Mouse (Mus musculus): Measurements from ENCODE around the gene Pheta2. TPM values are rescaled to one million over a fixed set of nuclear protein-coding genes. Genes with fewer than 3 reads are reported as not detected.

Gene Pheta2
- total and polyA plus RNA-seq, 3 experiments = 0.08 TPM; not detected in 2

DNA sequence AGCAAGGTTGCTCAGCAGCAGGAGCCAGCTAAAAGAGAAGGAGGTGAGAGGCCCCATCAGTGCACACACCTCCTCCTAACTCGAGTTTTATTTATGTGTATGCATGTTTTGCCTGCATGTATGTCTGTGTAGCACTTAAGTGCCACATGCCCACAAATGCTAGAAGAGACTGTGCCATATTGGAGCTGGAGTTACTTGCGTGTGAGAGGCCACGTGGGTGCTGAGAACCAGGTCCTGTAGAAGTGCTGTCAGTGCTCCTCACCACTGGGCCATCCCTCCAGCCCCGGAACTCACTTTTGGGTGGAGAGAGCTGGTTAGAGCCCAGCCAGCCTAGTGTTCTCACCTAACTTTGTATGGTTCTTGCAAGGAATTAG lies 8.5 kb downstream of the Pheta2 start (continued):
- TF ChIP-seq SMC3 (IDR thresholded peaks at IDR 0.05; ENCODE audit: low read depth, low read length) = no peak
- no peak for TF ChIP-seq USF1 (IDR thresholded peaks at IDR 0.05; ENCODE audit: low read depth, low read length)

DNA sequence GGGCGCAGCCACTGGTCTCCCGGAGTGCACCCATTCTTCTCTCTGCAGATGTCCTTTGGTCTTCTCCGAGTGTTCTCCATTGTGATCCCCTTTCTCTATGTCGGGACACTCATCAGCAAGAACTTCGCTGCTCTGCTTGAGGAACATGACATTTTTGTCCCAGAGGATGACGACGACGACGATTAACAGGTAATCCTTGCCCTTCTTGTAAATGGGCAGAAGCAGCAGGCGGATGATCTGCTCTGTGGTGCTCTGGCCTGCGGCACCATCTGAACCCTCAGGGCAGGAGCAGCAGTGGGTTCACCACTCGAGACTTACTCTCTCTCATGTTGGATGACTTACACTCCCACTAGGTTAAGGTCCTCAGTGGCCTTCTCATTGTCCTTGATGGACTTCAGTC lies 9.1 kb downstream of the Pheta2 start:
- Histone ChIP-seq H3K36me3 (replicated peaks in 1 of 2; ENCODE audit: control insufficient read depth in 1 of 2, insufficient read depth in 1 of 2, low read length in 1 of 2) (peaks cover 29 to 42% of the 10 kb centered on the region in 2 experiments), H3K4me2 (ENCODE audit: insufficient read depth, low read depth, poor library complexity, severe bottlenecking) (0 out of 2 replicates have a peak overlapping the region, but pooled peaks have one; percentile 96), H3K27ac (ENCODE audit: insufficient read depth, low read depth) (no peak overlapping the region), H3K9ac (ENCODE audit: insufficient read depth, low read depth) (0 out of 2 replicates have a peak overlapping the region, but pooled peaks have one; percentile 85), H3K79me2 (replicated peaks; ENCODE audit: control insufficient read depth, extremely low read depth, insufficient read depth, poor library complexity, severe bottlenecking) (peaks cover 23% of the 10 kb centered on the region), H3K27me3 (replicated peaks) (peaks cover 8% of the 10 kb centered on the region), H3K4me1 (ENCODE audit: control insufficient read depth in 1 of 2, insufficient read depth in 2 of 2) (peaks cover 14 to 40% of the 10 kb centered on the region in 2 experiments), H3K4me3 (replicated peaks in 1 of 3; ENCODE audit: low read depth in 2 of 3, low read length in 2 of 3, poor library complexity in 1 of 3) (no peak overlapping the region), H3K9me3 (replicated peaks; ENCODE audit: low read length) (no peaks in the 10 kb centered on the region)
- in situ Hi-C loops (cut with MboI; ENCODE audit: low pct_ligation_motif_present, low pct_unique_long_range_greater_than_20kb, low sequenced_read_pairs) = no loop called here
- TF ChIP-seq RCOR1 (conservative IDR thresholded peaks at IDR 0.05; ENCODE audit: low read depth, low read length) = no peak
- no peak for TF ChIP-seq ZC3H11A (IDR thresholded peaks at IDR 0.05; ENCODE audit: low read depth, low read length)
- TF ChIP-seq SMC3 (IDR thresholded peaks at IDR 0.05; ENCODE audit: low read depth, low read length) = no peak
- DNase-seq (ENCODE audit: extremely low read depth) = no peak
- dilution Hi-C loops (cut with MboI; ENCODE audit: extremely low pct_ligation_motif_present, extremely low pct_unique_long_range_greater_than_20kb, low sequenced_read_pairs) = no loop called here

DNA sequence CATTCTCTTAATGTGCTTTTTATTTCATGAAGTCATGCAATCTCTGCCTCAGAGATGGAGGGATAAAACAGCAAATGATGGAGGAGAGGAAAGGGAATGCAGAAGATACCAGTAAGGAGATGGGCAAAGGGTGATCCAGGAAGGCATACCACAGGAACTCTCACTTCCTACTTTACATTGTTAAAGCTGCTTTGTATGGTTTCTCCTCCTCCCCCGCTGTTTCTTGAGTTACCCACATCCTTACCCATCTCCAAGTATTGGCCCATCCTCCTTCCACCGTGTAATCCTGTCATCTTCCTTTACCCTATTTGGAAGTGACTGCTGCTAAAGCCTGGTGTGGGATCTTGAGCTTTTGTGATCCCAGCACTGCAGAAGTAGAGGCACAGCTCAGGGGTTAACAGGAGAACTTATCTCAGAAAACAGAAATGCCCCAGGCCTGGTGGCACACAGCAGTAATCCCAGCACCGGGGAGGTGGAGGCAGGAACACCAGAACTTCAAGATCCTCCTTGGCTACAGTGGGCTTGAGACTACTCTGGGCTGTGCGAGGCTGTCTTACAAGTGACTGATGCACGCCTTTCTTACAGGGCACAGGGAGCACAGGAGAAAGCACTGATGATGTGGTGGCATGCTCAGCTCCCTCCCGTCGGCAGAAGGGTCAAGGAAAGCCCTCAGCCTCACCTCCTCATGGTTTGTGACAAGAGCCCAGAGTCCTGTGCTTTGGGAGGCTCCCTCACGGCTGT lies 9.7 kb downstream of the Pheta2 start:
- H3K4me2 ChIP-seq (ENCODE audit: insufficient read depth, low read depth, poor library complexity, severe bottlenecking) = no peak overlapping the region

DNA sequence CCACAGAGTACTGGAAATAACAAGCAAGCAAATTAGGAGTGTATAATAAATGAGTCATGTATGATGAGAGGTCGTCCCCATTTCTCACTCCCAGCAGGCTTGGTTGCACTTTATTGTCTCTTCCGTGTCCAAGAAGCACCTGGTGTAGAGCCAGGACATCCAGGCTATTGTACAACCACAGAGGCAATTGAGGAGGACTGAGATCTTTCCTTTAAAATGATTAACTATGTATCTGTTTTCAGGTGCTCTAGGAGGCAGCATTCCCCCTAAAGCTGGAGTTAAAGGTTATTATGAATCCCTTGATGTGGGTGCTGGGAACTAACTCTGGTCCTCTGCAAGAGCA lies 10.2 kb downstream of the Pheta2 start:
- dilution Hi-C loops (cut with MboI; ENCODE audit: extremely low pct_ligation_motif_present, extremely low pct_unique_long_range_greater_than_20kb, low sequenced_read_pairs) (no loop called here), in situ Hi-C loops (cut with MboI; ENCODE audit: low pct_ligation_motif_present, low pct_unique_long_range_greater_than_20kb, low sequenced_read_pairs) (no loop called here)
- H3K79me2 ChIP-seq (replicated peaks; ENCODE audit: control insufficient read depth, extremely low read depth, insufficient read depth, poor library complexity, severe bottlenecking) = peaks cover 32% of the 10 kb centered on the region
- DNase-seq (ENCODE audit: extremely low read depth) = no peak
- no peak overlapping the region for H3K4me2 ChIP-seq (ENCODE audit: insufficient read depth, low read depth, poor library complexity, severe bottlenecking)
- peaks cover 14 to 44% of the 10 kb centered on the region in 2 experiments for H3K4me1 ChIP-seq (ENCODE audit: control insufficient read depth in 1 of 2, insufficient read depth in 2 of 2)
- H3K27me3 ChIP-seq (replicated peaks) = no peaks in the 10 kb centered on the region
- no peak overlapping the region for H3K9ac ChIP-seq (ENCODE audit: insufficient read depth, low read depth)
- TF ChIP-seq NRF1 (IDR thresholded peaks at IDR 0.05; ENCODE audit: low read depth, low read length) (no peak), NELFE (IDR thresholded peaks at IDR 0.05; ENCODE audit: low read depth, low read length) (no peak), CHD1 (IDR thresholded peaks at IDR 0.05; ENCODE audit: low read depth, low read length) (no peak), TCF12 (IDR thresholded peaks at IDR 0.05; ENCODE audit: low read depth, low read length) (no peak), ETS1 (conservative IDR thresholded peaks at IDR 0.05; ENCODE audit: low read depth, low read length) (no peak), JUND (conservative IDR thresholded peaks at IDR 0.05; ENCODE audit: low read depth, low read length) (no peak), ZC3H11A (IDR thresholded peaks at IDR 0.05; ENCODE audit: low read depth, low read length) (no peak)
- H3K36me3 ChIP-seq (replicated peaks in 1 of 2; ENCODE audit: control insufficient read depth in 1 of 2, insufficient read depth in 1 of 2, low read length in 1 of 2) = peaks cover 29 to 42% of the 10 kb centered on the region in 2 experiments
- no peak overlapping the region for H3K4me3 ChIP-seq (replicated peaks in 1 of 3; ENCODE audit: low read depth in 2 of 3, low read length in 2 of 3, poor library complexity in 1 of 3)
- no peaks in the 10 kb centered on the region for H3K9me3 ChIP-seq (replicated peaks; ENCODE audit: low read length)
- H3K27ac ChIP-seq (ENCODE audit: insufficient read depth, low read depth) = no peak overlapping the region

More for the DNA sequence above, 9.7 kb downstream of the Pheta2 start:
- no peak for TF ChIP-seq GABPA (IDR thresholded peaks at IDR 0.05; ENCODE audit: insufficient replicate concordance, low read depth, low read length)
- peak; percentile 53 for TF ChIP-seq IRF4 (IDR thresholded peaks at IDR 0.05; ENCODE audit: low read depth, low read length)
- peak; percentile 67 for TF ChIP-seq EP300 (IDR thresholded peaks at IDR 0.05; ENCODE audit: low read length)
- peaks cover 29 to 42% of the 10 kb centered on the region in 2 experiments for H3K36me3 ChIP-seq (replicated peaks in 1 of 2; ENCODE audit: control insufficient read depth in 1 of 2, insufficient read depth in 1 of 2, low read length in 1 of 2)
- peaks cover 29% of the 10 kb centered on the region for H3K79me2 ChIP-seq (replicated peaks; ENCODE audit: control insufficient read depth, extremely low read depth, insufficient read depth, poor library complexity, severe bottlenecking)
- dilution Hi-C loops (cut with MboI; ENCODE audit: extremely low pct_ligation_motif_present, extremely low pct_unique_long_range_greater_than_20kb, low sequenced_read_pairs) = no loop called here
- in situ Hi-C loops (cut with MboI; ENCODE audit: low pct_ligation_motif_present, low pct_unique_long_range_greater_than_20kb, low sequenced_read_pairs) = no loop called here
- H3K27me3 ChIP-seq (replicated peaks) = peaks cover 4% of the 10 kb centered on the region
- H3K4me3 ChIP-seq (replicated peaks in 1 of 3; ENCODE audit: low read depth in 2 of 3, low read length in 2 of 3, poor library complexity in 1 of 3) = no peak overlapping the region
- no peak for DNase-seq (ENCODE audit: extremely low read depth)
- H3K27ac ChIP-seq (ENCODE audit: insufficient read depth, low read depth) = no peak overlapping the region
- no peak overlapping the region; the same call in 1 of the 2 replicates for H3K9ac ChIP-seq (ENCODE audit: insufficient read depth, low read depth)
- H3K4me1 ChIP-seq (ENCODE audit: control insufficient read depth in 1 of 2, insufficient read depth in 2 of 2) = peaks cover 14 to 44% of the 10 kb centered on the region in 2 experiments
- no peaks in the 10 kb centered on the region for H3K9me3 ChIP-seq (replicated peaks; ENCODE audit: low read length)
